9 mouse cellular contexts compared by ENCODE assay signal in the genomic region with DNA sequence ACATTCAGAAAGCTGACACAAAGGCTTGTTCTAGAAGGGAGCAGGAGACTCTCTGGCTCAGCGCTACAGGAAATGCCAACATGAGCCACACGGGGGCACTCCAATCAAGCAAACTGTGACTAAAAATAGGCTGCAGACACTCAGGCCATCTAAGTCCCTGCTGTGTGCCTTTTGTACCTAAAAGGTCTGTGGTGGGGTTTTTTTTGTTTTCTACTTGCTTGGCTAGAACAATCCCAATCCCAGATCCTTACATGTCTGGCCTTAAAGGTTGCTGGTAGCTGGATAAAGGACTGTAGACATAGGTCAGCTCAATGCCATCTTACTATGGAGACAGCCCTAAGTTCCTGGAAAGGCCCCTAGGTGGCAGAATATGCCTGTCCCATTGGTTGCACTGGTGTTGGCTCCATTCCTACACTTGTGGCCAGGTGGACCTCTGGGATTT. TPM values are rescaled to one million over a fixed set of nuclear protein-coding genes. Genes with fewer than 3 reads are reported as not detected.
DNase-seq lines count a peak whose midpoint lies in the region; ATAC-seq and TF ChIP-seq lines count a peak whose summit lies in the region.
"Had no signal": no experiment of that assay in that cellular context is flagged by ENCODE, and none has a peak within 500 bp of the region (broad histone marks: within the 10 kb centered on the region; RNA-seq: fewer than 3 reads in every experiment).

No protein-coding gene starts in this region.

- H3K27me3 ChIP-seq in C2C12 (ENCODE audit: control insufficient read depth, insufficient read depth, insufficient read length): peaks cover 9% of the 10 kb centered on the region
- no peaks in the 10 kb centered on the region for H3K27me3 ChIP-seq in limb, embryonic 14.5 days (ENCODE audit: control insufficient read depth, insufficient read depth, low read length)
- H3K27me3 ChIP-seq in neural tube, embryonic 12.5 days (replicated peaks): no peaks in the 10 kb centered on the region
- H3K27me3 ChIP-seq: stomach, embryonic 15.5 days had no signal

- H3K4me2 ChIP-seq in limb, embryonic 14.5 days (replicated peaks; ENCODE audit: low read depth, low read length, severe bottlenecking): no peak overlapping the region
- no peak overlapping the region for H3K4me2 ChIP-seq in neural tube, embryonic 12.5 days (replicated peaks)
- H3K4me2 ChIP-seq: stomach, embryonic 15.5 days had no signal

- H3K9ac ChIP-seq in limb, embryonic 14.5 days (ENCODE audit: low read depth, low read length, severe bottlenecking): no peak overlapping the region
- no peak overlapping the region for H3K9ac ChIP-seq in neural tube, embryonic 12.5 days
- H3K9ac ChIP-seq: stomach, embryonic 15.5 days had no signal

- no peak overlapping the region for H3ac ChIP-seq in C2C12 (ENCODE audit: control insufficient read depth, insufficient read length, low read depth)

- WGBS in limb, embryonic 14.5 days: 2% methylated on average over 2 of the region's 2 CpGs
- WGBS in neural tube, embryonic 12.5 days: 1% methylated on average over 2 of the region's 2 CpGs

- peak; percentile 43 for TF ChIP-seq CTCF in C2C12 (IDR thresholded peaks at IDR 0.05; ENCODE audit: control insufficient read depth, insufficient read depth, insufficient read length)

- no peaks in the 10 kb centered on the region for H3K79me2 ChIP-seq in C2C12 (ENCODE audit: control insufficient read depth, insufficient read depth)

- no peaks in the 10 kb centered on the region for H3K4me1 ChIP-seq in limb, embryonic 14.5 days (ENCODE audit: control insufficient read depth, insufficient read depth, low read length)
- peaks cover 6% of the 10 kb centered on the region for H3K4me1 ChIP-seq in neural tube, embryonic 12.5 days
- H3K4me1 ChIP-seq: stomach, embryonic 15.5 days had no signal

- no peak for TF ChIP-seq POLR2A in limb, embryonic 14.5 days (IDR thresholded peaks at IDR 0.05; ENCODE audit: borderline replicate concordance, extremely low read depth, insufficient read depth, insufficient read length)

- no peak overlapping the region for H3K27ac ChIP-seq in limb, embryonic 14.5 days (replicated peaks; ENCODE audit: low read depth, low read length)
- H3K27ac ChIP-seq in neural tube, embryonic 12.5 days: no peak overlapping the region
- H3K27ac ChIP-seq: stomach, embryonic 15.5 days had no signal

- intact Hi-C loops in gastrocnemius, postnatal 14 days (cut with DNase I; ENCODE audit: low total_unique reads): no loop called here

- peak; percentile 80; the same call in 1 of the 2 replicates for ATAC-seq in limb, embryonic 14.5 days (ENCODE audit: low FRiP score, low read depth)
- ATAC-seq in neural tube, embryonic 12.5 days (ENCODE audit: low FRiP score, low read depth): peak; percentile 66

- H3K9me3 ChIP-seq in limb, embryonic 14.5 days (ENCODE audit: control insufficient read depth, low read length): no peaks in the 10 kb centered on the region
- no peaks in the 10 kb centered on the region for H3K9me3 ChIP-seq in neural tube, embryonic 12.5 days
- H3K9me3 ChIP-seq: stomach, embryonic 15.5 days had no signal

- peak; percentile 39 for DNase-seq in WW6 (ENCODE audit: low read depth, low spot score)
- peak; percentile 85 to 95 for DNase-seq in cerebellum, postnatal 36 days
- peak; percentile 53 for DNase-seq in gastrocnemius, postnatal 14 days
- DNase-seq in kidney, adult 9 months: peak; percentile 63
- DNase-seq in limb, embryonic 14.5 days (ENCODE audit: low spot score): peak; percentile 81
- peak; percentile 45 for DNase-seq in thymus, postnatal 14 days

- H3K36me3 ChIP-seq in C2C12 (ENCODE audit: control insufficient read depth, insufficient read depth): no peaks in the 10 kb centered on the region
- no peaks in the 10 kb centered on the region for H3K36me3 ChIP-seq in limb, embryonic 14.5 days (ENCODE audit: control insufficient read depth, insufficient read depth, low read length)
- H3K36me3 ChIP-seq in neural tube, embryonic 12.5 days: no peaks in the 10 kb centered on the region
- H3K36me3 ChIP-seq: stomach, embryonic 15.5 days had no signal

- no peaks in the 10 kb centered on the region for H3K79me3 ChIP-seq in C2C12 (ENCODE audit: low read depth)

- no peak overlapping the region for H3K4me3 ChIP-seq in C2C12 (ENCODE audit: insufficient read depth, poor library complexity, severe bottlenecking)
- H3K4me3 ChIP-seq in limb, embryonic 14.5 days (replicated peaks; ENCODE audit: low read length): no peak overlapping the region
- H3K4me3 ChIP-seq in neural tube, embryonic 12.5 days: no peak overlapping the region
- H3K4me3 ChIP-seq: stomach, embryonic 15.5 days had no signal

TF ChIP-seq in C2C12, 6 proteins besides CTCF, POLR2A, EP300 and RAD21:
- TF ChIP-seq MAX (IDR thresholded peaks at IDR 0.05) (no peak), FOSL1 (IDR thresholded peaks at IDR 0.05; ENCODE audit: insufficient read depth, low read length, poor library complexity, severe bottlenecking) (no peak), USF1 (IDR thresholded peaks at IDR 0.05; ENCODE audit: low read depth) (no peak), MYOD1 (IDR thresholded peaks at IDR 0.05; ENCODE audit: control insufficient read depth, insufficient read length, low read depth) (no peak), MYOG (IDR thresholded peaks at IDR 0.05; ENCODE audit: control insufficient read depth, extremely low read depth, insufficient read length) (no peak), CEBPB (IDR thresholded peaks at IDR 0.05; ENCODE audit: low read depth) (no peak)
TF ChIP-seq in C2C12: peak in this region for 0.

RNA-seq across cellular contexts. Expression of a gene that starts 17.6 kb away (rescaled TPM):
- not detected for polyA plus RNA-seq in C2C12 (2012; fragmentation: generic; extraction: Trizol)
- total RNA-seq in gastrocnemius, postnatal 14 days (2021): 1 to 10 TPM; 1.2 to 1.3 TPM
- polyA plus RNA-seq in limb, embryonic 14.5 days (2012; rRNA removed): 26.4 and 30.5 TPM in 2 replicates
- 19.3 and 21.6 TPM in 2 replicates for polyA plus RNA-seq in limb, embryonic 14.5 days (2014; fragmentation: Nextera tagmentation; extraction: Ambion mirVana)
- polyA plus RNA-seq in neural tube, embryonic 12.5 days (2016; fragmentation: Nextera tagmentation; extraction: Ambion mirVana): 425 and 434 TPM in 2 replicates

Comparison
In these comparisons a context has a peak if more than half of its experiments do, and no peak if none do; other contexts are left out.
1. DNase-seq: peak in every context shown above with its lines; median percentile 90 in cerebellum, postnatal 36 days; 81 in limb, embryonic 14.5 days; 63 in kidney, adult 9 months; 53 in gastrocnemius, postnatal 14 days; 45 in thymus, postnatal 14 days; 39 in WW6.
2. RNA of a gene that starts 17.6 kb away (polyA plus RNA-seq): 425 to 434 TPM in neural tube, embryonic 12.5 days and 19.3 to 30.5 TPM in limb, embryonic 14.5 days; not detected in C2C12 (single experiment); every median in the first group is over 10 times any median in the second.